Mouse (Mus musculus) liver, embryonic 11.5 days (tissue): ENCODE data around the gene Tspo2. TPM values are rescaled to one million over a fixed set of nuclear protein-coding genes. Genes with fewer than 3 reads are reported as not detected.

Source experiments
- ATAC-seq: fragments of 200-750 bp; cut with Nextera tagmentation; replicated peaks from 2 replicates; pipeline ENCODE4 v1.8.0; 2017; ENCODE audit warnings: moderate number of reproducible peaks, mild to moderate bottlenecking, moderate TSS enrichment, moderate library complexity; ENCODE audit not compliant: low FRiP score
- DNase-seq: peaks from one replicate; pipeline ENCODE4 v3.0.0-alpha.2; 2017; ENCODE audit warnings: low spot score
- H3K27ac ChIP-seq: fragments of 300-500 bp; sonication (generic); 2 replicates; pipeline ENCODE4 v1.5.1; 2014; ENCODE audit warnings: mild to moderate bottlenecking, low read depth, low read length, control low read depth
- H3K27me3 ChIP-seq: fragments of 300-500 bp; sonication (generic); replicated peaks from 2 replicates; pipeline ENCODE4 v1.6.1; 2014; ENCODE audit warnings: low read length, mixed read lengths; ENCODE audit not compliant: control insufficient read depth, insufficient read depth
- H3K36me3 ChIP-seq: fragments of 300-500 bp; sonication (generic); 2 replicates; pipeline ENCODE4 v1.6.1; 2014; ENCODE audit warnings: mild to moderate bottlenecking, low read length, moderate library complexity, mixed read lengths; ENCODE audit not compliant: control insufficient read depth, insufficient read depth
- H3K4me1 ChIP-seq: fragments of 300-500 bp; sonication (generic); replicated peaks from 2 replicates; pipeline ENCODE4 v1.6.1; 2014; ENCODE audit warnings: low read length, mixed read lengths; ENCODE audit not compliant: control insufficient read depth, insufficient read depth
- H3K4me2 ChIP-seq: fragments of 300-500 bp; sonication (generic); 2 replicates; pipeline ENCODE4 v1.6.1; 2014; ENCODE audit warnings: mild to moderate bottlenecking, control low read depth, moderate library complexity
- H3K4me3 ChIP-seq: fragments of 300-500 bp; sonication (generic); 2 replicates; pipeline ENCODE4 v1.5.1; 2014; ENCODE audit warnings: low read depth, low read length, control low read depth
- H3K9ac ChIP-seq: fragments of 300-500 bp; sonication (generic); 2 replicates; pipeline ENCODE4 v1.6.1; 2014; ENCODE audit warnings: low read depth, low read length, control low read depth
- H3K9me3 ChIP-seq: fragments of 300-500 bp; sonication (generic); 2 replicates; pipeline ENCODE4 v1.6.1; 2016; ENCODE audit warnings: low read length, inconsistent platforms, mixed read lengths; ENCODE audit not compliant: control insufficient read depth
- WGBS: fragments of 180-500 bp; shearing (Covaris S2); extraction: QIAGEN DNeasy Blood & Tissue Kit; methylation state at CpG from one replicate; pipeline ENCODE4 v1.1.7; 2014; 5-methylcytosine and 5-hydroxymethylcytosine counted together
- polyA plus RNA-seq: library from polyadenylated mRNA; unstranded; fragments of >200 nt; fragmentation: Nextera tagmentation; extraction: Ambion mirVana; gene quantifications from 2 replicates; pipeline ENCODE4 v1.2.1, GENCODE M21; 2014

Tspo2 gene
- polyA plus RNA-seq, 1 experiment from 2014 or later: 68.7 TPM

- WGBS: 78% methylated on average over 7 of the region's 7 CpGs
- H3K4me2 ChIP-seq: no peak overlapping the region
- no peak overlapping the region for H3K27ac ChIP-seq
- ATAC-seq (no peak), DNase-seq (no peak)
- no peaks in the 10 kb centered on the region for H3K36me3 ChIP-seq
- H3K9ac ChIP-seq: no peak overlapping the region
- no peaks in the 10 kb centered on the region for H3K27me3 ChIP-seq
- H3K4me1 ChIP-seq: peaks cover 6% of the 10 kb centered on the region
- H3K4me3 ChIP-seq: no peak overlapping the region
- no peaks in the 10 kb centered on the region for H3K9me3 ChIP-seq
Observed at GRCm38 (mm10) chr17:48442745-48443457, 8.4 kb downstream of the Tspo2 start.

- no peaks in the 10 kb centered on the region for H3K27me3 ChIP-seq
- no peak overlapping the region for H3K4me3 ChIP-seq
- H3K4me2 ChIP-seq: no peak overlapping the region
- H3K4me1 ChIP-seq: peaks cover 19% of the 10 kb centered on the region
- no peaks in the 10 kb centered on the region for H3K36me3 ChIP-seq
- H3K9ac ChIP-seq: no peak overlapping the region
- no peak for DNase-seq
- 62% methylated on average over 7 of the region's 7 CpGs for WGBS
- H3K9me3 ChIP-seq: no peaks in the 10 kb centered on the region
- no peak overlapping the region for H3K27ac ChIP-seq
- no peak for ATAC-seq
Observed at GRCm38 (mm10) chr17:48437421-48437911, 13.9 kb downstream of the Tspo2 start.

- H3K4me1 ChIP-seq: peaks cover 25% of the 10 kb centered on the region
- no peaks in the 10 kb centered on the region for H3K9me3 ChIP-seq
- H3K27ac ChIP-seq: no peak overlapping the region
- no peak for DNase-seq
- no peaks in the 10 kb centered on the region for H3K27me3 ChIP-seq
- WGBS: 84% methylated on average over 1 of the region's 1 CpGs
- no peak overlapping the region for H3K4me2 ChIP-seq
- H3K9ac ChIP-seq: no peak overlapping the region
- no peak for ATAC-seq
- H3K4me3 ChIP-seq: no peak overlapping the region
- H3K36me3 ChIP-seq: no peaks in the 10 kb centered on the region
Observed at GRCm38 (mm10) chr17:48436487-48436886, 14.8 kb downstream of the Tspo2 start.

- DNase-seq: no peak
- WGBS: 74% methylated on average over 5 of the region's 5 CpGs
- Histone ChIP-seq H3K4me2 (no peak overlapping the region), H3K9ac (no peak overlapping the region), H3K27ac (no peak overlapping the region), H3K4me3 (no peak overlapping the region), H3K36me3 (no peaks in the 10 kb centered on the region), H3K4me1 (peaks cover 30% of the 10 kb centered on the region), H3K27me3 (no peaks in the 10 kb centered on the region), H3K9me3 (no peaks in the 10 kb centered on the region)
- no peak for ATAC-seq
Observed at GRCm38 (mm10) chr17:48434479-48434878, 16.8 kb downstream of the Tspo2 start.

- no peak overlapping the region for H3K4me3 ChIP-seq
- no peaks in the 10 kb centered on the region for H3K36me3 ChIP-seq
- 57% methylated on average over 6 of the region's 6 CpGs for WGBS
- H3K9me3 ChIP-seq: no peaks in the 10 kb centered on the region
- H3K27me3 ChIP-seq: no peaks in the 10 kb centered on the region
- no peak for ATAC-seq
- no peak for DNase-seq
- no peak overlapping the region for H3K9ac ChIP-seq
- no peak overlapping the region for H3K27ac ChIP-seq
- H3K4me2 ChIP-seq: no peak overlapping the region
- H3K4me1 ChIP-seq: peaks cover 30% of the 10 kb centered on the region
Observed at GRCm38 (mm10) chr17:48433689-48434330, 17.5 kb downstream of the Tspo2 start.

GRCm38 (mm10) chr17:48433006-48433655, 18.2 kb downstream of the Tspo2 start:
- ATAC-seq (no peak), DNase-seq (no peak)
- Histone ChIP-seq H3K9ac (no peak overlapping the region), H3K4me3 (no peak overlapping the region), H3K4me2 (no peak overlapping the region), H3K4me1 (peaks cover 33% of the 10 kb centered on the region), H3K27ac (no peak overlapping the region; the same call in 1 of the 2 replicates), H3K27me3 (no peaks in the 10 kb centered on the region), H3K36me3 (no peaks in the 10 kb centered on the region), H3K9me3 (no peaks in the 10 kb centered on the region)
- 80% methylated on average over 20 of the region's 20 CpGs for WGBS

- Histone ChIP-seq H3K4me3 (no peak within 1 kb of the TSS), H3K4me1 (peaks cover 29% of the 10 kb centered on the region)
Observed at GRCm38 (mm10) chr17:48432158-48432980, 19.0 kb downstream of the Tspo2 start, which contains the start of gene Apobec2. Gene Apobec2, minus strand, starts transcription at chr17:48432930.

GRCm38 (mm10) chr17:48431054-48431453, 20.3 kb downstream of the Tspo2 start:
- DNase-seq (no peak), ATAC-seq (no peak)
- Histone ChIP-seq H3K4me3 (no peak overlapping the region), H3K27me3 (no peaks in the 10 kb centered on the region), H3K4me1 (peaks cover 35% of the 10 kb centered on the region), H3K9ac (no peak overlapping the region), H3K36me3 (no peaks in the 10 kb centered on the region), H3K27ac (no peak overlapping the region), H3K4me2 (no peak overlapping the region), H3K9me3 (no peaks in the 10 kb centered on the region)
- WGBS: 68% methylated on average over 5 of the region's 5 CpGs

More at GRCm38 (mm10) chr17:48432158-48432980, 19.0 kb downstream of the Tspo2 start, which contains the start of gene Apobec2:
- Histone ChIP-seq H3K4me2 (peak within 1 kb of the TSS; percentile 47), H3K27ac (no peak within 1 kb of the TSS; the same call in 1 of the 2 replicates), H3K36me3 (no peaks in the 10 kb centered on the region), H3K27me3 (no peaks in the 10 kb centered on the region), H3K9me3 (no peaks in the 10 kb centered on the region), H3K9ac (0 out of 2 replicates have a peak within 1 kb of the TSS, but pooled peaks have one; percentile 11)
- peak; percentile 61 for ATAC-seq
- 37% methylated on average over 16 of the region's 16 CpGs for WGBS
- DNase-seq: no peak
